22 mouse cellular contexts compared by ENCODE assay signal in genomic region chr8:81735655-81736054, GRCm38 (mm10).
"Had no signal": no experiment of that assay in that cellular context is flagged by ENCODE, and none has a peak within 500 bp of the region (broad histone marks: within the 10 kb centered on the region; RNA-seq: fewer than 3 reads in every experiment).

No protein-coding gene starts in this region.

- H3K4me1 ChIP-seq: kidney, embryonic 15.5 days; limb, embryonic 10.5 days; limb, embryonic 13.5 days; liver, embryonic 12.5 days; liver, embryonic 15.5 days; lung, embryonic 15.5 days; neural tube, embryonic 12.5 days; neural tube, embryonic 15.5 days; stomach, embryonic 15.5 days had no signal

- H3K4me3 ChIP-seq: kidney, embryonic 15.5 days; limb, embryonic 10.5 days; limb, embryonic 13.5 days; liver, embryonic 12.5 days; liver, embryonic 15.5 days; lung, embryonic 15.5 days; neural tube, embryonic 12.5 days; neural tube, embryonic 15.5 days; stomach, embryonic 15.5 days had no signal

- H3K27me3 ChIP-seq: kidney, embryonic 15.5 days; limb, embryonic 13.5 days; liver, embryonic 12.5 days; liver, embryonic 15.5 days; lung, embryonic 15.5 days; neural tube, embryonic 12.5 days; neural tube, embryonic 15.5 days; stomach, embryonic 15.5 days had no signal

- H3K9ac ChIP-seq: kidney, embryonic 15.5 days; limb, embryonic 13.5 days; liver, embryonic 12.5 days; liver, embryonic 15.5 days; lung, embryonic 15.5 days; neural tube, embryonic 12.5 days; neural tube, embryonic 15.5 days; stomach, embryonic 15.5 days had no signal

- H3K27ac ChIP-seq: kidney, embryonic 15.5 days; limb, embryonic 10.5 days; limb, embryonic 13.5 days; liver, embryonic 12.5 days; liver, embryonic 15.5 days; lung, embryonic 15.5 days; neural tube, embryonic 12.5 days; neural tube, embryonic 15.5 days; stomach, embryonic 15.5 days had no signal

- H3K36me3 ChIP-seq: kidney, embryonic 15.5 days; limb, embryonic 10.5 days; limb, embryonic 13.5 days; liver, embryonic 12.5 days; liver, embryonic 15.5 days; lung, embryonic 15.5 days; neural tube, embryonic 12.5 days; neural tube, embryonic 15.5 days; stomach, embryonic 15.5 days had no signal

- ATAC-seq: liver, embryonic 12.5 days had no signal

- H3K4me2 ChIP-seq: kidney, embryonic 15.5 days; limb, embryonic 13.5 days; liver, embryonic 12.5 days; liver, embryonic 15.5 days; lung, embryonic 15.5 days; midbrain, embryonic 11.5 days; neural tube, embryonic 12.5 days; neural tube, embryonic 15.5 days; stomach, embryonic 15.5 days had no signal

- H3K9me3 ChIP-seq: kidney, embryonic 15.5 days; limb, embryonic 10.5 days; limb, embryonic 13.5 days; liver, embryonic 12.5 days; liver, embryonic 15.5 days; lung, embryonic 15.5 days; neural tube, embryonic 12.5 days; neural tube, embryonic 15.5 days; stomach, embryonic 15.5 days had no signal

- DNase-seq: kidney, adult 8-10 months; kidney, postnatal 10 days; kidney, postnatal 36 days; liver; lung, adult 18-20 months; lung, postnatal 10 days; lung, postnatal 36 days; midbrain, embryonic 14.5 days; right cerebral cortex, adult 18-20 months; right cerebral cortex, postnatal 14 days; spleen, adult 18-20 months; thymus, postnatal 36 days had no signal
